Mouse (Mus musculus) embryonic facial prominence, embryonic 10.5 days (tissue): ENCODE measurements at regions not wholly inside any gene's neighbourhood (a gene's known extent, or its start where the extent isn't known, plus 50 kb on each side); places are given as distances from the start of the nearest gene placed in this dataset.

Source experiments
- DNase-seq: peaks from one replicate; pipeline ENCODE4 v3.0.0-alpha.2; 2017; ENCODE audit warnings: low spot score
- H3K27ac ChIP-seq: fragments of 300-500 bp; sonication (generic); replicated peaks from 2 replicates; pipeline ENCODE4 v1.5.1; 2016; ENCODE audit warnings: mild to moderate bottlenecking
- H3K27me3 ChIP-seq: fragments of 300-500 bp; sonication (generic); replicated peaks from 2 replicates; pipeline ENCODE4 v1.6.1; 2016; ENCODE audit warnings: low read depth, mild to moderate bottlenecking; ENCODE audit not compliant: poor library complexity, severe bottlenecking
- H3K36me3 ChIP-seq: fragments of 300-500 bp; sonication (generic); replicated peaks from 2 replicates; pipeline ENCODE4 v1.6.1; 2016; ENCODE audit warnings: mild to moderate bottlenecking, moderate library complexity
- H3K4me1 ChIP-seq: fragments of 300-500 bp; sonication (generic); 2 replicates; pipeline ENCODE4 v1.6.1; 2016
- H3K4me3 ChIP-seq: fragments of 300-500 bp; sonication (generic); 2 replicates; pipeline ENCODE4 v1.5.1; 2016; ENCODE audit warnings: mild to moderate bottlenecking, moderate library complexity
- H3K9me3 ChIP-seq: fragments of 300-500 bp; sonication (generic); 2 replicates; pipeline ENCODE4 v1.6.1; 2016; ENCODE audit warnings: mild to moderate bottlenecking
- WGBS: fragments of 180-500 bp; shearing (Covaris S2); methylation state at CpG from one replicate; pipeline ENCODE4 v1.1.7; 2016; 5-methylcytosine and 5-hydroxymethylcytosine counted together

DNA sequence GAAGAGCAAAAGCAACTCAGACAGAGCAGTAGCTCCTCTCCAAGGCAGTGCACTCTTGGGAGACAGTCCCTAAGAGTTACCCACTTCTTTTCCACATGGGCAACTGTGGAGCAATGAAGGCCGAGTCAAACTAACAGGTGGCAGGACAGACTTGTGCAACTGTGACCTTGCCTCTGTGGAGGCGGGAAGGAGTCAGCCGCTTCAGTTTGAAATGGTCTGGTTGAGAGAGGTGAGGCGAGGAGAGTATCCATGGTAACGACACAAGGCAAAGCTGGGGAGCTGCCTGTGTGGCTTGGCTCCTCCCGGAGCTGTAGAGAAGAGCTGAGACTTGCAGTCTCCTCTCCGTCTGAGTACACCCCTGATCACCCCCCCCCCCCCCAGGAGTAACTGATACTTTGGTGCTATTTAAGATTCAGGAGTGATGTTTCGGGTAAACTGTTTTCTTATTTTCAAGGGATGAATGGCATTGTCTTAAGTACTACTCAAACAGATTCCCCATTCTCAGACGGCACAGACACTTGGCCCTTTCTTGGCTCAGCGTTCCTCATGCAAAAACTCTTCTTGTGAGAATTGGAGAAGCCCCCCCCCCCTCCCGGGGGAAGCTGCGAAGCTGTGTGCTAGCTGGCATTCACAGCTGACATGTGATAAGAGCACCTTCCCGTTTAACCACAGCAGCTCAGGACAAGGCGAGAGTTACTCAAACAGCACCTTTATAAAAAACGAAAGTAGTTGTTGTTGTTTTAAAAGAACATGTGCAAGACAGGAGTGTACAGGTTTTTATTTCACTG, 54.9 kb upstream of the Chst1 start:
- H3K4me1 ChIP-seq, result peaks cover 22% of the 10 kb centered on the region
- H3K9me3 ChIP-seq, result no peaks in the 10 kb centered on the region
- 17% methylated on average over 15 of the region's 15 CpGs for WGBS
- H3K27me3 ChIP-seq, result peaks cover 27% of the 10 kb centered on the region
- no peak overlapping the region for H3K4me3 ChIP-seq
- no peak overlapping the region for H3K27ac ChIP-seq
- H3K36me3 ChIP-seq, result no peaks in the 10 kb centered on the region
- DNase-seq, result peak; percentile 50

DNA sequence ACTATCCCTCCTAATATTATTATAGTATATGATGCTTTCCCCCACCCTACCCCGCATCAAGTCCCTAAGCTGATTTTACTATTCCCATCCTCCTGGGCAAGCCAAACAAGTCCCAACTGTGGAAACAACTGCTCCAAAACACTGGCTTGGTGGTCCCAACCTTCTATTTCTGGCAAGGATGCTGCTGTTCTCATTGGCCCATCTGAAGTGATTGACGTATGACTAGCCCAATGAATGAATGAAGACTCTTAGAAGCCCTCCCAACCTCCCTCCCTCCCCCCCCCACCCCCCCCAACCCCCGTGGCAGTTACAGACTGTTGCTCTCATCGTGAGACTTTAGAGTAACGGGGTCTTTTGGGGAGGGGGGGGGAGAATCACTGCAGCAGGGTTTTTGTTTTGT, 58.7 kb upstream of the Chst1 start:
- Histone ChIP-seq H3K4me1 (peaks cover 18% of the 10 kb centered on the region), H3K36me3 (no peaks in the 10 kb centered on the region), H3K4me3 (no peak overlapping the region), H3K27ac (no peak overlapping the region), H3K9me3 (no peaks in the 10 kb centered on the region), H3K27me3 (peaks cover 26% of the 10 kb centered on the region)
- no peak for DNase-seq
- 62% methylated on average over 5 of the region's 5 CpGs for WGBS

DNA sequence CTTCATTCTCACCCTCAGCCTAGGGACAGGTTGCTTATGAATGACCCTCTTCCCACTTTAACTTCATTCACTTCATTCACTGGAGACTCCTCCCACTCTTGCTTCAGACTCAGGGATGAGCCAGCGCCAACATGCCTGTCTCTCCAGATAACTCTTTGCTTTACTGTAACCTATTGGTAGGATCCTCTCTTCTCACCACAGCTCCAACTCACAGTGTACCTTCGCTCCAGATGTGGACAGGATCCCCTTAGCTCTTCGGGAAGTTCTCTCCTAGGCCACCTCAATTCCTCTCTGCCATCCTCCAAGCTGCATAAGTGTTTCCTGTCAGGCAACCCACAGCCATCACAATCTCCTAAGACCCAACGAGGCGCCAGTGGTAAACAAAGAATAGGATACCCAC, 67.5 kb upstream of the Chst1 start:
- Histone ChIP-seq H3K4me1 (peaks cover 18% of the 10 kb centered on the region), H3K9me3 (no peaks in the 10 kb centered on the region), H3K27ac (no peak overlapping the region), H3K27me3 (no peaks in the 10 kb centered on the region), H3K36me3 (no peaks in the 10 kb centered on the region), H3K4me3 (no peak overlapping the region)
- WGBS, result 83% methylated on average over 5 of the region's 5 CpGs
- DNase-seq, result no peak

DNA sequence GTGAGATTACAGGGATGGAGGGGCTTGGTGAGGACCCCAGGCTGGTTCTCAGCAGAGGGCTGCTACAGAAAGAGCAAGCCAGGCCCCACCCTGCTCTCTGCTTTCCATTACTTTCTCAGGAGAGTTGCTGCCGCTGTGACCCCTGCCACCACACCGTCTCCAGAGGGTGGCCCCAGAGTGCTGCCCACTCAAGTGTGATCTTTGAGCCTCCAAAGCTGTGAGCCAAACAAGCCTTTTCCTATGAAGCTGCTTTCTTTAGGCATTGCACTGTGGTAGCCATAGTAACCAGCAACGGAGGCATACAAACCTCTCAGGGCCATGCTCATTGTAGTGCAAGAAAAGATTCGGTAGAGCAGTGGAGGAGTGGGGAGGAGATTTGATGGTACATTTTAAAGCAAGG, 68.8 kb upstream of the Chst1 start:
- H3K4me1 ChIP-seq, result peaks cover 18% of the 10 kb centered on the region
- H3K9me3 ChIP-seq, result no peaks in the 10 kb centered on the region
- DNase-seq, result no peak
- no peak overlapping the region for H3K27ac ChIP-seq
- H3K36me3 ChIP-seq, result no peaks in the 10 kb centered on the region
- 70% methylated on average over 4 of the region's 4 CpGs for WGBS
- H3K27me3 ChIP-seq, result 0 out of 2 replicates have a peak, but pooled peaks cover 5% of the 10 kb centered on the region
- H3K4me3 ChIP-seq, result no peak overlapping the region

DNA sequence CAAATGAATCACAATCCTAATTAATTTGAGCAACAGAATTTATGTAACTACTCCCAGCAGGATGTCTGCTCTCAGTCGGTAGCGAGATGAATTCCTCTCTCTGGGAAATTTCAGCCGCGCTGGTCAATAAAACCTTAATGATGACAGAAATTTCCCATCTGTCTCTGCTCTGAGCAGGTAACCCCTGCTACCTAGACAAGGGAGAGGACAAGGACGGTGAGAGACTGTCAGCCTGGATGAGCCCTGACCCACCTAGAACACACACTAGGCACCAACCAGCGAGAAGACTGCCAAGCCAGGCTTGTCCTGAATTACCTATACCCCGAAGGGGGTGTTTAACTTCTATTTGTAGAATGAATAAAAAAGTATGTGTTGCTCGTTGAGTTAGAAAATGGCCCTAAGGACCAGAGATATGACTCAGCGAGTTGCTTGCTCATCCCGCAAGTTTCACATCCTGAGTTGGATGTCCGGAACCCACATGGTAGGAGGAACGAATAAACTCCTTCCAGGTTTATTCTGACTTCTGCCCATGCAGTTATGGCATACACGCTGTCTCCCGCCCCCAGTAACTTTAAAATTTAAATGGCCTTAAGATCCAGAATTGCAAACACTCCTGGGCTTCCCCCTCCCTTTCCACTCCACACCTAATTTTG, 69.5 kb upstream of the Slc35c1 start:
- Histone ChIP-seq H3K27ac (peak overlapping the region; percentile 85), H3K36me3 (no peaks in the 10 kb centered on the region), H3K9me3 (no peaks in the 10 kb centered on the region), H3K4me3 (peak overlapping the region; percentile 61), H3K4me1 (peaks cover 18% of the 10 kb centered on the region), H3K27me3 (0 out of 2 replicates have a peak, but pooled peaks cover 5% of the 10 kb centered on the region)
- DNase-seq, result no peak
- WGBS, result 51% methylated on average over 14 of the region's 14 CpGs

DNA sequence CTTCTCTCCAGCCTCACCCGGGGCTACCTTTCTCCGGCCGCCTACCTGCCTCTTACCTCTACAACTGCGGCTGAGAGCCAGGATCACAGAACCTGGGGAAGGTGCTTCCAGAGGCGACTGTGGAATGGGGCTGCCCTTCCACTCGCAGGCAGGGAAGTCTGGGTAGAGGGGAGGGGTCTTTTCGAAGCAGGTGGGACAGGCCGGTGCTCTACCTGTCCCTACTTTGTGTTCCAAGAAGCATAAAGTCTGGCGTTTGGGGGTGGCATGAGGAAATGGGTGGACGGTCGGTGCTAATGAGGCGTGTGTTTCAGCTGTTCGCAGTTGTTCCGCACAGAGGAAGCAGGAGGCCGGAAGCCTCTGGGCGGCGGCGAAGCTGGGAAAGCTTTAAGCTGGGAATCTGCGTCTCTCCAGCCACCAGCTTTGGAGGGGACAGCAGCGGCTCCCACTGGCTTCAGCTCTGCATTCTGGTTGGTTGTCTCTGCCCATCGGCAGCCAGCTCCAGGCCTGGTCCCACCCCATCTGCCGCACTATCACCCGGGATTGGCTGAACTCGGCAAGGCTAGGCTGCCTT, 68.8 kb upstream of the Slc35c1 start:
- H3K36me3 ChIP-seq, result no peaks in the 10 kb centered on the region
- 0 out of 2 replicates have a peak, but pooled peaks cover 5% of the 10 kb centered on the region for H3K27me3 ChIP-seq
- H3K9me3 ChIP-seq, result no peaks in the 10 kb centered on the region
- WGBS, result 6% methylated on average over 24 of the region's 24 CpGs
- peak; percentile 89 for DNase-seq
- H3K4me1 ChIP-seq, result peaks cover 18% of the 10 kb centered on the region
- H3K27ac ChIP-seq, result peak overlapping the region; percentile 85
- peak overlapping the region; percentile 61 for H3K4me3 ChIP-seq

DNA sequence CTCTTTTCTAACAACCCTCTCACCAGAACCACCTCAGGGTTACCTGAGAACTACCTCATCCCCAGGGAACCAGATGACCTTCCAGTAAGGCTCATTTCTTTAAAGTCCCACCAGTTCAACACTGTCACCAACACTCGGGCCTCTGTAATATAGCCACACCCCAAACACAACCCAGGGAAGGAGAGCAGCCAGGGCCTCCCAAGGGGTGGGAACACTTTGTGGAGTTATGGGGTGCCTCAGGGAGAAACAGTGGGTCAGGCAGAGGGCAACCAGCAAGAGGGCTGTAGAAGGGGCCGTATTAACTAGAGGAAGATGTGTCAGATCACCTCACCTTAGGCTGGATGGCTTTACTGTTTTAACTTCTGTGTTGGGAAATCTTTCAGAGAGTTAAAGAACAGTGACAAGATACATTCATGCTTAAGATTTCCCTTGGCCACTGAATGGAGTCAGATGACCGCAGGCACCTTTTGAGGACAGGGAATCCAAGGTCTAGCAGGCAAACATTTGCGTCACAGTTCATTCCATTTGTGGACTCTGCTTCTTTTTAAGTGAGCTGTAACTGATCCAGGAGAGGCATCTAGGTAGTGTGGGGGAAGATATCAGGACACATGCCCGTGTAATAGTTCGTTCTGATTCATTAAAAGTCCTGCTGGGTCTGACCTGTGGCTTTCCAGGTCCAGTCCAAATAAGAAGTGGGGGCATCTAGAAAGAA, 67.9 kb upstream of the Slc35c1 start:
- Histone ChIP-seq H3K4me3 (peak overlapping the region; percentile 61), H3K36me3 (no peaks in the 10 kb centered on the region), H3K4me1 (peaks cover 18% of the 10 kb centered on the region), H3K27ac (no peak overlapping the region), H3K27me3 (0 out of 2 replicates have a peak, but pooled peaks cover 5% of the 10 kb centered on the region), H3K9me3 (no peaks in the 10 kb centered on the region)
- WGBS, result 81% methylated on average over 6 of the region's 6 CpGs
- no peak for DNase-seq

DNA sequence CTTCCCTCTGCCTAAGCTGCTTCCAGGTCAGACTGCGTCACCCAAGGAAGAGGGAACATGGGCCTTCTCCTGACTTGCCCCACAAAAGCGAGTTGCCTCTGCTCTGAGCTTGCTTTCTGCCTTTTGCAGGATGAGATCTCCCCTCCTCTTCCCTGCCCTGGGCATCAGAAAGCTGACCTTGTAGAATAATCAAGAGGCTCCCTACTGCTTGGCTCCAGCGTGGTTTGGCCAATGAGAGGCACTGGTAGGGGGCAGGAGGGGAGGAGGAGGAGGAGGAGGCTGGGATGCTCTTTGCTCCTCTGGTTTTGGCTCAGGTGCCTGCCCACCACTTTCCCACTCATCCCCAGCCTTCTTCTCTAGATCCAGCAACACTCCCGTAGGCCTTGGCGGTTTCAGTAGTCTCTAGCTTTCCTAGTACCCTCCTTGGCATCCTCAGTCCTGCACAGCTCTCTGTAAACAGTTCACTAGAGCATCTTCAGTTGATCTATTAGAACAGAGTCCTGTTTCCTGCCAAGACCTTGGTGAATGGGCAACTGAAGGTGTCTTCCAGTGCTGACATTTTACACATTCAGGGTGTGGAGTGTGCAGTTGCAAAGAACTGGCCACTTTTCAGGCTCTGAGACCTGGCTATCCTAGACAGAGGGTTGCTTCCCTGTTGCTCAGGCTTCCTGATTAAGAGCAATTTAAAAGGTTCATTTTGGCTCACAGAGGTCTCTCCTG, 66.5 kb upstream of the Slc35c1 start:
- DNase-seq, result no peak
- Histone ChIP-seq H3K4me1 (peaks cover 18% of the 10 kb centered on the region), H3K4me3 (no peak overlapping the region), H3K36me3 (no peaks in the 10 kb centered on the region), H3K27ac (0 out of 2 replicates have a peak overlapping the region, but pooled peaks have one; percentile 10), H3K9me3 (no peaks in the 10 kb centered on the region), H3K27me3 (0 out of 2 replicates have a peak, but pooled peaks cover 5% of the 10 kb centered on the region)
- 68% methylated on average over 5 of the region's 5 CpGs for WGBS

DNA sequence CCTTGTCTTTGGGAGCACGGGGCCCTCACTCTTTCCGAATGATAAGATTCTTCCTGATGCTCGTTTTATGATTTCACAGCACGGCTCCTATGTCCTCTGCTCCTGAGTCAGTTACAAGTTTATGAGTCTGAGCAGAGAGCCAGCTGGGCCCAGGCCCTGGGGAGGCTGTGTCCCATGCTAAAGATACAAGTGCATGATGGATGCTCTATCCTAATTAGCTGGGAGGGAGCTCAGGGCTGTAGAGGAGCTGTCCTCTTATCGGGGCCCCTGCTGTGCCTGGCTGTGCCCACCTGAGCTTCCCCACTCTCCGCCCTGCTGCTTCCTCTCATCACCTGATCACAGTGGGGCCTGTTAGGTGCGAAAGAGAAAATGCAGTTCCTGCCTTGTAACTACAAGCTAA, 65.3 kb upstream of the Slc35c1 start:
- no peak overlapping the region for H3K27ac ChIP-seq
- H3K9me3 ChIP-seq, result no peaks in the 10 kb centered on the region
- 0 out of 2 replicates have a peak, but pooled peaks cover 5% of the 10 kb centered on the region for H3K27me3 ChIP-seq
- peaks cover 18% of the 10 kb centered on the region for H3K4me1 ChIP-seq
- DNase-seq, result no peak
- no peaks in the 10 kb centered on the region for H3K36me3 ChIP-seq
- 76% methylated on average over 7 of the region's 7 CpGs for WGBS
- H3K4me3 ChIP-seq, result no peak overlapping the region

DNA sequence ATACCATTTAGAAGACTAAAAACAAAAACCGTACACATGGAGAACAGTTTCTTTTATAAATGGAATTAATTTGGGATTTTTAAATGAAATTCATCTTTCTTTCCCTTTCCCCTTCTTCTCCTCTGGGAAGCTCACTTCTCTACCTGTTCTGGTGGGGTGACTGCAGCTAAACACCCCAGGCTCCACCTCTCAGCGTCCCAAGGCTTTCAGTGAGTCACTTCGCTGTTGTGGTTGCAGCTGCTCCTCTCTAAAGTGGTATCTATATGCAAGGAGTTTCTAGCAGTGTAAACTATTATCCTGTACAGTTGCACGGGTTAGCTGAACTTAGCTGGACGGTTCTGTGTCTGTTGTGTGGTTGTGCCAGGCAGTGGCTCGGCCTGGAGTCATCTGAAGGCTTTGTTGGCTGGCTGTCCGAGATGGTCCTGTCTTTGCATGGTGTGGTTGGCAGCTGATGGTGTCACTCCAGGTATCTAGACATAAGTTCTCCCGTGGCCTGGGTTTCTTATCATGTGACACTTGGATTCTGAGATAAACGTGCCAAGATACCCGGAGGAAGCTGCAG, 64.8 kb upstream of the Slc35c1 start:
- Histone ChIP-seq H3K4me1 (peaks cover 18% of the 10 kb centered on the region), H3K9me3 (no peaks in the 10 kb centered on the region), H3K27me3 (0 out of 2 replicates have a peak, but pooled peaks cover 5% of the 10 kb centered on the region), H3K36me3 (no peaks in the 10 kb centered on the region), H3K4me3 (no peak overlapping the region), H3K27ac (no peak overlapping the region)
- WGBS, result 86% methylated on average over 10 of the region's 10 CpGs
- no peak for DNase-seq

DNA sequence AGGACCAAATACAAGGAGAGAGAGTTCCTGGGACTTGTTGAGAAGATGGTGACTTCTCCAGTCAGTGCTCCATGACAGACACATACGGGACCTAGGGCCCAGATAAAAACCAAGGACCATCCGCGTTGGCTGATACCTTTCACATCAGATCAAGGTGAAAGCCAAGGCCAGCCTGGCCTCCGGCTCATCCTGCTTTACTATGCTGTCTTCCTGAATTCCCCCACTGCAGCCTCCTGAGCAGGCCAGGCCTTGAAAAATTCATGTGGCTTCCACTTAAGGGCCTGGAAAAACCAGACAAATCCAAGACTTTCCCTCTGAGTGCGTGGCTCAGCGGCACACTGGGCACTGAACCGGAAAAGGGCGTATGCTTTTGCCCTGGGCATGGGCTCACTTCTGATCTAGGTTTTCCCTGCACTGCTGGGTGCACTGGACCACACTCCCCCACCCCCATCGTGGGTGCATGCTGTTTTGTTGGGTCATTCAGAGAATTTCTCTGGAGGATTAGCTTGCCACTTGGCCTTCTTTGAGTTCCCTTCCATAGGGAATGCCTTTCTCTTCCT, 64.1 kb upstream of the Slc35c1 start:
- no peak overlapping the region for H3K27ac ChIP-seq
- H3K4me3 ChIP-seq, result no peak overlapping the region
- H3K4me1 ChIP-seq, result peaks cover 13% of the 10 kb centered on the region
- no peak for DNase-seq
- H3K27me3 ChIP-seq, result 0 out of 2 replicates have a peak, but pooled peaks cover 5% of the 10 kb centered on the region
- no peaks in the 10 kb centered on the region for H3K36me3 ChIP-seq
- H3K9me3 ChIP-seq, result no peaks in the 10 kb centered on the region
- 89% methylated on average over 9 of the region's 9 CpGs for WGBS
